Mouse (Mus musculus) frontal cortex, postnatal 36 days (tissue): ENCODE measurements at regions not wholly inside any gene's neighbourhood (a gene's known extent, or its start where the extent isn't known, plus 50 kb on each side); places are given as distances from the start of the nearest gene placed in this dataset.
A peak's percentile ranks its signal among the peaks of the same experiment; 100 is the strongest.

Source experiments
- DNase-seq, 2 experiments: peaks; one replicate each; pipeline ENCODE4 v3.0.0; 2022; ENCODE audit warnings: low spot score in 2 of 2

DNA sequence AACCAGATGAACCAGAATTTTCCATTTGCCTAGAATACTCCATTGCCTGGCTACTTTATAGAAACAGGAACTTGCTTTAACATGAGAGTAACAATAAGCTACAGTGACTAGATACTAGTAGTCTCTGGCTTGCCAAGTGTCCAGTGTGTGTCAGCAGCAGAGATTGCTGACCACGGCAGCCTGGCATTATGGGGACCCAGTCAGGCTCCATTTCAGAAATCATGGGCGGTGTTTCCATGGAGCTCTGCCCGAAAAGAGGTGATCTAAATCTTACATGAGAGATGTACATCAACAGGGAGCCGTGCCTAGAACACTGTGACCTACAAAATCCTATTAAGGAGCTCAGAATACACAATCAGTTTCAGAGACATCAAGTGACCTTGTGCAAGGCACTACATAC lies 160.8 kb upstream of the Bcl6 start:
- peak in 1 of 2 experiments; percentile 8 for DNase-seq

DNA sequence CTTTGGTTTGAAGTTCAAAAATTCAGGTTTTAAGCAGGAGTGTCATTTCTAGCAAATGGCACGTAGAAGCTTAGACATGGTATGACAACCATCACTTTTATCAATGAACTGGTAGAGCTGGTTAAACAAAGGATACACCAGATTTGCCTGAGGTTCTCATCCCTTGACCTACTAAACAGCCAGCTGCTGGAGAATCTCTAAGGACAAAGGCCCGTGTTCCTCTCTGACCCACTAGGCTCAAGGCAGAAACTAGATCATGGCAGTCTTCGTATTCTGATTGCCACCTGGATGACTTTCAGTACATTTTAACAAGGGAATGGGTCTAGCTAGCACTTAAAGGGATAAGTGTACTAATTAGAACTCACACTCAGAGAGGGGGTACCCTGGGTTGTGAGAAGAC lies 155.2 kb upstream of the Bcl6 start:
- DNase-seq = no peak

DNA sequence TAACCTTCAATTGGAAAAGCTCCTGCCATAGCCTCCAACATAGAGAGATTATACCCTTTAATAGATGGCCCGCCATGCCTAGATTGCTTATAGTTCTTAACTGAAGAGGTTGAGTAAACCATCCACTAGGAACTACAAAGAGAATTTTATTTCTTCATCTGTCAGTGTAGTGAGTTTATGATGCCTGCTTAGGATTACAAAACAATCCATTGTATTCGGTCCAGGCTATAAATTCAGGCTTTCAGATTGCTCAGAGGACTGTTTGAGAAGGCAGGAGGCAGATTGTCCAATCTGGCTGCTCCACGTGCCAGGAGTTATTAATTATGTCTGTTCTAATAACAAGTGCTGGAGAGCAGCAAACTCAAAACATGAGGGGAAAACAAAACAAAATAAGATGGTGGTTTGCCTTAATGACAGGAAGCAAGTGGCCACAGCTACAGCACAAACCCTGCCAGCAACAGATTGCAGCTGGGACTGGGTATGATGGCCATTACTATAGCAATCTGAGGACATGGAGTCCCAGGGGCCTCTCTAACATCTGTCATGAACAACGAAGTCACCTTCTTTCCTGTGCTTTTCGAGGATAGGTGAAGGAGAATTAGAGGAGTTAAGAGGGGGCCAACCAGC lies 154.4 kb upstream of the Bcl6 start:
- DNase-seq = no peak

DNA sequence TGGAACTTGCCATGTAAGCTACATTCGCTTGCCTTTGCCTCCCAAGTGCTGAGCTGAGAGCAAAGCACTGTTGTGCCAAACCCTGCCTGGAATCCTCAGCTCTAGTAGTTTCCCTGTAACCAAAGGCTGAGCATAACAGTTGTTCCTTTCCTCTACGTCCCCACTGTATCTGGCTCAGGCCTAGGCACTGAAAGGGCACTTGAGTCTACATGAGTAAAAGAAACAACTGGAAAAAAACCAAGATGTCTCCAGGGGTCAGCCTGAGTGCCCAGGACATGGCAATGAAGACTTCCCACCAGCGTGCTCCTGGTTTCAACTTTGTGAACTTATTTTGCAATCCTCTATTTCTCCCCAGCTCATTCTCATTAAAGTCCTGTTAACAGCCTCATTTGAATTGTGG lies 150.5 kb upstream of the Bcl6 start:
- no peak for DNase-seq

DNA sequence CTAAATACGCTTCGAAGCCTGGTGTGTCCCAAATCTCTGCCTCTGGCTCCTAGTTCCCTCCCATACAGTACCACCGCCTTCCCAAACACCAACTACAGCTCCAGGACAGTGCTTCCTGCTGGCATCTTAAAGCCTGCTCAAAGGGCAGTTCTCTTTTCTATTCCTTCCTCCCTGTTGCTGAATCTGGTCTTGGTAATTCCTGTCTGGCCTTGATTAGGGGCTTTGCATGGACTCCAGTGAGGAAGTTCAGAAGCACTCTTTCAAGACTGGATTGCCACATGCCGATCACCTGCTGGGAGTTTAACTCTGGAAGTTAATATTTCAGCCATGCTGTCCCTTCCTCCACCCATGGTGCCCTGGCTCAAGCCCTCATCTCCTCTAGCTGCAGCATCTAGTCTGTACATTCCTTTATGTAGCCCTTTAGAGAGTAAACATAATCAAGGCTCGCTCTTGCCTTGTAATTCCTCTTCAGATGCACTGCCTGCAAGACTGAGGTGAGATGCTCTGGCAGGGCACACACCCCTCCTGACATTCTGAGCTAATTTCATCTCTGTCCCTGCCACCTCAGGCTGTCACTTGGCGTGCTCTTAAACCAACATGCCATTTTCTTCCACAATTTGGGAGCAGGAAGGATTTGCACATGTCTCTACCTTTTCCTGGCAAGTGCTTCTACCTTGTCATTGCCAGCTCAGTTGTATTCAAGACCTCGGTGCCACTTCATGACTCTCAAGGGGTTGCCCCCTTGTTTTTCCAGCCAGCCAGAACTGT lies 148.8 kb upstream of the Bcl6 start:
- DNase-seq = no peak

DNA sequence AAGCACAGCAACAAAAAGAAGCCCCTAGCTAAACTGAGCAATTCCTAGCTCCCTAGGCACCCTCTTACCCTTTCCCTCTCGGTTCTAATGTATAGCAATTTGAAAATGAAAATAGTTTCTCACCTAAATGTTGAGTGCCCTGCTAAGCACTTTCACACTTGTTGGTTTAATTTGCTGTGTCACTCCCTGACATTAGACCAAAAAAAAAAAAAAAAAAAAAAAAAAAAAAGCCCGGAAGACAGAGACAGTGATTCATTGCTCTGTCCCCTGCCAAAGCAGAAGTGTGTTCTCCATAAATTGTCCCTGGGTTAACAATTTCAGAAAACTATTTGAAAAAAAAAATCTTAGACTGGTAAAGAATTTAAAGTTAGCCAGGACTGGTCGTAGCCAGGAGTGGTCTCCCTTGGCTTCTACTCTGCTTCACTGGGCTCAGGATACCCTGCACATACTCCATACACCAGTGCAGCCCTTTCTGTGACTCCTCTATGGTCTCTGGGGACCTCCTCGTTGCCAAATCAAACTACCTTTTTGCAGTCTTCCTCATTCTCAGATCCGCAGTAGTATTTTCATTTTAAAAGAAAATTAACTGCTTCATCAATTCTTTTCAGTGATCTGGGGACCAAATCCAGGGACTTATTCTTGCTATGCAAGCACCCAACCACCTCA lies 148.0 kb upstream of the Bcl6 start:
- DNase-seq = no peak

DNA sequence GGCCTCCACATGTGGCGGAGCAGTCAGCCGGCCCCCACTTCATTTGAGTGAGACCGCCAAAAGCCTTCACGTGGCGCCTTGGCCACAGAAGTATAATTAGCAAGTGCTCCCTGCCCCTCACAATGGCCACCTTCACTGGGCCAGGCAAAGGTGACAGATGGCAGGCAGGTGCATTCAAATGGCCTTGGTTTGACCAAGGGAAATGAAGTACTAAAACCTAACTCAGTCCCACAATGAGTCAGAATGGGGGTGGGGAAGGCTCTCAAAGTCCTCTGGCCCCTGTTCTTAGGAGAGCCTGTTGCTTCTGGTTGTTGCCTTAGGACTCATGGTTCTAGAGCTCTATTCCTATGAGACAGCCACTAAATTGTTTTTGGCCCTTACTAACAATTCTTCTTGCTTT lies 147.2 kb upstream of the Bcl6 start:
- DNase-seq = no peak

DNA sequence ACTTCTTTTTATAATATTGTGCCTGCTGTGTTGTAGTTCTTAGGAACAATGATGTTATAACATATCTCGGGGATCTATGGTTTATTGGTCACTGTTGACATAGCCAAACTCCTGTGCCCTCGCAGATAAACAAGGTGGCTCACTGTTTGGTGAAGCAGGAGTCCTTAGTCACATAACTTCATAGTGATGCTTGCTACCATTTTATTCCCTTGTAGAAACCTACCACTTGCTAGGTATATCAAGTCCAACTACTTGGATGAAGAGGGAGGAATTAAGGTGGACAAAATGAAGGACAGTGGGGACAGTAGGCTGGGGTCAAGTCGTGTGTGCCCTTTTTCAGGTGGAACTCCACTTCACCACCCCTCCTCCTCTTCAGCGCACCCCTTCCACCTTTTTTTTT lies 146.7 kb upstream of the Bcl6 start:
- DNase-seq = no peak

DNA sequence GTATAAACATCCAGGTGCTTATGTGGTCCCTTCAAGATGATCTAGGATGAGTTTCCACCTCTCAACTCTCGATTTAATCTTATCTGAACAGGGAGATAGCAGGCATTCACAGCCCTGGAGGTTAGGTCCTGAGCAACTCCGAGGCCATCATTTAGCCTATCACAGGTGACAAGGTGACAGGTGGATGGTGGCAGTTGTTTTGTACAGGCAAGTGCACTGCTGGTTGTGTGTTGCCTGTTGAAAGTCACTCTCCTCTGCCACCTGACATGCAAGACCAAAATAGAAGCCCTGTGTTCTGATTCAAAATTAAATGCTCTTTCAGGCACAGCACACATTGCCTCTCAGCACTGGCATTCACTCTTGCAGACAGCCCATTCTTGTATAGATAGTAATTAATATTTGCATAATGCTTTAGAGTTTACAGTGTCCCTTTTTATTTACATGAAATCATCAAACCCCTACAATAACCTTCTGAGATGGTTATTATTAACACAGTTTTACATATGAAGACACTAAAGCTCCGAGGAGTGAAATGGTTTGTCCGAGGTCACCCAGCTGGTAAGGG lies 145.9 kb upstream of the Bcl6 start:
- DNase-seq = no peak

DNA sequence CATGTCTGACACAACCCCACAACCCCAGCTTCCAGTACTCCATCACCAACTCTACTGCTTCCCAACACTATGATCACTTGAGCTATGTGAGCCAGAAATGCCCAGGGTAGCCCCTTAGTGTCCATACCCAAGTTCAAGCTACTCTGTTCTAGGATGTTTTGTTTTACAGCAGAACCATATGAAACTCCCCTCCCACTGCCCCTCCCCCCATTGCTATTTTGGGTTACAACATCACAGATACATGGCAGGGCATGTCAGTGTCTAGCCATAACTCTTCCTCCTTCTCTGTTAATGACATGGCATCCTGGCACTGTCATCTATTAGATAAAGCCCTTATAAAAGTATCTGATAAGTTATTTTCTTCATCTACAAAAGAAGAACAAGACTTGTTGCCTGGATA lies 142.0 kb upstream of the Bcl6 start:
- no peak for DNase-seq

DNA sequence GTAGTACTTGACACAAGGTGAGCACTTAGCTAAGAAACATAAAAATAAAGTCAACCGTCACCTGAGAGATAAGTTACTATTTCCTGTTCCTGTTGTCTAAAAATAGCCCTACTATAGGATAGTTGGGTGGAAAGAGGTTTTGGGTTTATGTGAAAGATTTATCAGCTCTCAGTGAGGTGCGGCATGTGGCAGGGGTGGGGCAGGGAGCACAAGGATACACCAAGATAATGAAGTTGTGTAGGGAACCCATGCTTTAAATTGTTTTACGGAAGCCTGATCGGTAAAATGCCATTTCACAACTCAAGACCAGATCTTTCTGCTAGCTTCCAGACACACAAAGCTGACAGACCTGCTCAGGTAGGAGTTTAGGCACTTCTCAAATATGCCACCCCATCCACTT lies 141.0 kb upstream of the Bcl6 start:
- DNase-seq = no peak

DNA sequence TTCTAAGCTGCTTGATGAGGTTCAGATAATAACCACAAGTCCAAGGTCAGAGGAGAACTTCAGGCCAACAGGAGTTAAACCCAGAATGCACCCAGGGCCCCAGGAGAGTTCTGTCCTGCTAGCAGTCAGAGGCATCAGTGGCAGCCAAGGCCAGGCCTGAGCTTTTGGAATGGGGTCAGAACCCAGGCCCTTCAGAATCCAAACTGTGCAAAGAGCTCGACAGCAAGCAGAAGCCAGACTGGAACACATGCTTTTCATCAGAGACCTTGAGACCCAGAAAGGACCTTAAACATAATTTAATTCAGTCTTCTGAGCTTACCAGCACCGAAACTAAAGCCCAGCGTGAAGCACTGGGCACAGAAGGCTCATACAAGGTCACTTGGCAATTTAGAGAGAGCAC lies 139.9 kb upstream of the Bcl6 start:
- no peak for DNase-seq

DNA sequence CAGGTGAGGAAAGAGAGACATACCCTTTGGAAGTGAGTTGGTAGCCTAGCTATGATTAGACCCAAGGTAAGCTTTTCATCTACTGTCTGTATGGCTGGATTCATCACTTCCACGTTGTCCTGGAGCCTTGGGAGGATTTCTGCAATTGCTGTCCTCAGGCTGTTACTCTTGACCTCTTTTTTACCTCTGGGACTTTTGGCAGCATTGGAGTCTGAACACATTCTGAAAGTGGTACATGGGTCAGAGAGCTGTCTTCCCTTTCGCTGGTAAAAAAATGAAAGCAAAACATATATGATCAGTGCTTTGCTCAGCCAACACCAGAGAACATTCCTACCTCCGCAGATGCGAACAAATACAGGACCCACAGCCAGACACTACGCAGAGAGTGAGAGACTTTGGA lies 136.1 kb upstream of the Bcl6 start:
- no peak for DNase-seq

DNA sequence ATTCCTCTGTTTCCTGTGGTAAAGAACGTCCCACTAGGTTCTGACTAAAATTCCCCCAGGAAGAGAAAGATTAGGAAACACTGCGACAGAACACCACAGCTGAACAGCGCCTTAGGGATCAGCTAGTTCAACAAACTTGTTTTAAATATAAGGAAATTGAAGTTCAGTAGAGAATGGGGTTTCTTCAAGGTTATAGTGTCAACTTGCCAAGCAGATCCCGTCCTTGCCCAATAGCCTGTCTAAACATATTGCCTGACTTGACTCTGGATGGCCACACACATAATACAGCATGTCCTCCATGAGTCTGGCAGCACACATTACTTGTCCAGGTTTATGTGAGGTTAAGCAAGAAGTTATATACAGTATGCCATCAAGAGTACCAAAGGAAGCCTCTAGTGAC lies 135.4 kb upstream of the Bcl6 start:
- DNase-seq = no peak

DNA sequence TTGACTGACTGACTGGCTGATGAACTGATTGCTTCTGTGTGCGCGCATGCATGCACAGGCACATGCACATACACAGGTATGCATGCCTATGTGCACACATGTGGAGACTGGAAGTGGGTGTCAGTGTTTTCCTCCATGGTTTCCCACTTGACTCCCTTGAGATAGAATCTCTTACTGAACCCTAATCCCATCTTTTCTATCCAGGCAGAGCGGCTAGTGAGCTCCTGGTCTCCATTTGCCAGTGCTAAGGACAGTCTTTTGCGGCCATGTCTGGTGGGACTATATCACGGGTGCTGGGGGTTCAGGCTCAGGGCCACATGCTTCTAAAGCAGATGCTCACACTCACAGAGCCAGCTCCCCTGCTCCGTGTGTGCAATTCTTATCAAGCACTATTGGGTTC lies 133.0 kb upstream of the Bcl6 start:
- DNase-seq = no peak

DNA sequence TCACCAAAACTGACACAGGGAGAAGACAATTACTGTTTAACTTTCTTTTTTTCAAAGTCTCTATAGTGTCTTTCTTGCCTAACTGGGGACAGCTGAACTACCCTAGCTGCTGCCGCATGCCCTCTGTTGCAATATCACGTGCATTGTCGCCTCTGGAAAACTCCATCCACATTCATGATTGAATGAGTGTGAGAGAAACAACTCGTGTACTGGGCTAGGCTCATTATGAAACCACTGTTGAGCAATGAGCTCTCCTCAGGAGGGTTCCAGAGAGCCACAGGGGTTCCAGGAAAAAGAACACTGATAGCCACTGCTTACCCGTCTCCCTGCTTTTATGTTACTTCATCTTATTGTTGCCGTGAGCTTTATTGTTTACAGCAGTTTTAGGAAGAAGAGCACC lies 132.2 kb upstream of the Bcl6 start:
- no peak for DNase-seq

DNA sequence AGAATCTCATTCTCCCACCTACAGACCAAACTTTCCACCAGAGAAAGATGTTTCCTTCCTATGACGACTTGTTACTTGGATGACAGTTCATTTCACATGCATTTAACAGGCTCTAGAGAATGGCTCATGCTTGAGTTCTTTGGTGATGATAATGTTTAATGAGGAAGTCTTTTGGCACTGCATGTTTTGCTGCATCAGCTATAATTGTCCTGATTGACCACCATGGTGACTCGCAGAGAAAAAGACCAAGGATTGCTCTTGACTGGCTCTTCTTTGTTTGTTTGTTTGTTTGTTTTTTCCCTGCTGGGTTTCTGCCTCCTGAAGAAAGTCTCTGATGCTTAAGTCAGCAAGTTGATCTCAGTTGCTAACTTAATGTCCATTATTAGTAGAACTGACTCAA lies 129.8 kb upstream of the Bcl6 start:
- no peak for DNase-seq

DNA sequence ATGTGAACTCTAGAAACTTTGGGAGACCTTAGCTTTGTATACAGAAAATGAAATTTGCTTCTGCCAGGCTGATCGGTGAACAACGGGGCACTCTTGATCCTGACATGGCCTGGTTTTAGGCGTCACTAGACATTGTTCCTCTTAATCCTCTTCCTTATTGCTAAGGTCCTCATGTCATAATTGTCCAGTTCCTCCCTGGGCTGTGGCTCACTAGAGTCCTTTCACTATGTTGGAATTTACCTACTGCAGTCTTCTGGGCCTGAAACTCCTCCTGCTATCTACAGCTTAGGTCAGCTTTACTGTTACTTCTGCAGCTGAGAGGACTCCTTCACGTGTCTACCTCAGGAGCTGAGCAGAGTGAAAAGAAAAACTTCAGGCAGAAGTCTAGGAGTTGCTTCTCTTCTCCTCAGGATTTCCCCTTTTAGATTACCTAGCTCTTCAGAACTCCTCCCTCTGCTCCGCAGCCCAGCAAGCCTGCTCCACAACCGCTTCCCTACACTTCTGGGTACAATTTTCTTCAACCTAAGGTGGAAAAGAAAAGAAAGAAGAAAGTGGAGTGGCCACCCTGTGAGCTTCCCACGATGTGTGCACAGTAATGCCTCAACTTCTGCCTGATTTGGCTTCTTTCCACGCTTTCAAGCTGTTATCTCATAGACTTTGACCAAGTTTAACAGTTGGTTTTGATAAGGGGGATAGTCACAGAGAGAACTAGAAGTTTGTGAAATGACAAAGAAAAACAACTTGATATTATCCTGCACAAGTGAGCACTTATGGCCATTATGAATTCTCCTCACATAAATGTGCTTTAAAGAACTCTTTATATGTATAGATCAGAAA lies 114.4 kb upstream of the Bcl6 start:
- DNase-seq = no peak

DNA sequence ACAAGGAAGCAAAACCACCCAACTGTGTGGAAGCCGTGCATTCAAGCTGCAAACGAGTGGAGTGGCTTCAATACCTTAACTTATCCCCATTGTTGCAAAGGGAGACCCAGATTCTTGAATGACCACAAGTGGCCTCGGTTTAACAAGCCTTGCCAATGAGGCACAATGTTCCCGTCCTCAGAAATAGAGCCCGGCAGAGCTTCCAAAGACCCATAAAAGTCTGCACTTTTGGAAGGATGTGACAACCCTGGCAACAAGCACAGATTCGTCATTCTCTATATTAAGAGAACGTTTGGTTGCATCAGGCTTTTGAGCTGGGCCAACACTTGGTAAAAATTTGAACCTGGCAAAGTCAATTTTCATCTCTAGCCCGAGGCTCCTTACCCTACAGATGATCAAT lies 108.9 kb upstream of the Bcl6 start:
- DNase-seq = peak in 1 of 2 experiments; percentile 7

DNA sequence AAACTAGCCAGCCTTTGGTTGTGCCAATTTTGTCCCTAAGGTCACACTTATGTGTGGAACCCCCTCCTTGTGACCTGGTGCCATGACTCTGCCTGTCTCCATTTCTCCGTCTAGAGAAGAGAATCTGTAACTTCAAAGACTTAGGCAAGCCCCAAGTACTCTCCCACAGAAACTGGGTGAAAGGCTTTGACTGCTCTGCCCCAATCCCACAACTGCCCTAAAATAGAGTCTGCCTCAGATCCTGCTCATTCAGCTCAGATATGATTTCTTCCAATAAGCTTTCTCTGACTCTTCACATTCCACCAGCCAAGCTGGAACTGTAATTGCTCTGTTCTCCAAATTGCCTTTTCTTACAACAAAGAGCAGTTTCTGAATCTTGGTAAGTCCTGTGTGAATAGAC lies 107.4 kb upstream of the Bcl6 start:
- no peak for DNase-seq

DNA sequence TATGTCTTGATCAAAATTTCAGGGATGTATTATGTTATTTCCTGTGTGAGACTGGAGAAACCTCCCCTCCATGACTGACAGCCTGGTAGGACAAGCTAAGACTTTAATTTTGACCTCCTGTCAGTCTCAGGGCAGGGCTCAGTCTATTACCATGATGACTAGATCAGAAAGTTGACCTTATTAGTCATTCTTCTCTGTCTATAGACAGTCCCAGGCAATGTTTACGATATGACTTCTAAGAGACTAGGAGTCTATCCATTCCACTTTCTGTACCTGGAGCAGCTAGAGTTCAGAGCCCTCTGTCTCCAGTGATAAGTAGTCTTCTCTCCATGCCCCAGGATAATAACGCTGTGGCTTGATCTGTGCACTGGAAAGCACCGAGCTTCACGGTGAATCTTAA lies 107.0 kb upstream of the Bcl6 start:
- DNase-seq = no peak

DNA sequence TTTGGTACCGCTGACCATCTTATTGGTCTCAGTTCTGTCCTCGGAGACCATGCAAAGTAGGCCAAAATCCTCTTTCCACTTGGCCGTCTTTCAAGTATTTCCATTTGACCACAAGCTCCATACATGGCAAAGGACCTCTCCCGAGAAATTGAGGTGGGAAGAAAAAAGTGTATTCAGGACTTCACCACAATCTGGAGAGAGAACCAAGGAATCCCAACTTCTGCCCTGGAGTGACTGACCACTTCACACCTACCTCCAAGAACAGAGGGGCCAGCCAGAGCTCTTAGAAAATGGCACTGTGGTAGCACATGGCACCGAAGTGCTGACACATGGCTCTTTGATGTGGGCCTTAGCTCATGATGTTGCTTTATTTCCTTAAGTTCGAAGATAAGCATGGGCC lies 105.9 kb upstream of the Bcl6 start:
- DNase-seq = no peak
